Mouse (Mus musculus) G1E-ER4 (cell line): ENCODE measurements around the gene Cgnl1. TPM values are rescaled to one million over a fixed set of nuclear protein-coding genes. Genes with fewer than 3 reads are reported as not detected.

Experiments used
- GATA1 ChIP-seq: IDR thresholded peaks from one replicate; pipeline ENCODE4 v1.8.0; 2012; ENCODE audit warnings: low read length, inconsistent platforms
- polyA plus RNA-seq: library from polyadenylated mRNA; stranded (reverse); fragments of >175 nt; gene quantifications from 2 replicates; pipeline ENCODE4 v1.2.3, GENCODE M21; 2012

The Cgnl1 gene
- polyA plus RNA-seq, 1 experiment = 0.12 TPM

GRCm38 (mm10) chr9:71674476-71674875 is 96.9 kb downstream of the Cgnl1 start:
- TF ChIP-seq GATA1 = no peak

DNA sequence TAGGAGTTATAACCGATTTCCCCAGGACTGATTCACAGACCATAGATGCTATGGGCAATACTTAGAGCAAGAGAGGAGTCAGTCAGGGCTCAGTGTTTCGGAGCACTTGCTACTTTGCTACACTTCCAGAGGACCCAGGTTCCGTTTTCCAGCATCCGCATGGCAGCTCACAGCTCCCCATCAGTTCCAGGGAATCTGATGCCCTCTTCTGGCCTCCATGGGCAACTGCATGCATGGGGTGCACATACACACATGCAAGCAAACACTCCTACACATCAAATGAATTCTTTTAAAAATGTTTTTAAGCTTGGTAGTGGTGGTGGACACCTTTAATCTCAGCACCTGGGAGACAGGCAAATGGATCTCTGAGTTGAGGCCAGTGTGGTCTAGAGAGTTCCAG is 98.9 kb downstream of the Cgnl1 start:
- TF ChIP-seq GATA1 = no peak

DNA sequence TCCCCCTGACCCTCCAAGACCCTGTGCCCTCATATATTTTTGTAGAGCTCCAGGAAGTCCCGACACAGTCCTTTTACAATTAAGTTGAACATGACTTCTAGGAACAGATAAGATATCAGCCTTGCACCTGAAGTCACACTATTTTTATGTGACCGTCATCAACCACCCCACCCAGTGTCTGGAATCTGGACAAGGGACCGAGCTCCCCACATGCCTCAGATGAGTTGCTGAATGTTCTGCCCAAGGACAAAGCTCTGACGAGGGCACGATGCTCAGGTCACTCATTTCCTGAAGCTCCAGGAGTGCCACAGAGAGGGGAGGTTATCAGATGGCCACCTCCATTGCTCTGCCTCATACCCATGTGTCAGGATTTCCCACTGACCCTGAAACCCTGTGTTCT is 100.7 kb downstream of the Cgnl1 start:
- no peak for TF ChIP-seq GATA1

DNA sequence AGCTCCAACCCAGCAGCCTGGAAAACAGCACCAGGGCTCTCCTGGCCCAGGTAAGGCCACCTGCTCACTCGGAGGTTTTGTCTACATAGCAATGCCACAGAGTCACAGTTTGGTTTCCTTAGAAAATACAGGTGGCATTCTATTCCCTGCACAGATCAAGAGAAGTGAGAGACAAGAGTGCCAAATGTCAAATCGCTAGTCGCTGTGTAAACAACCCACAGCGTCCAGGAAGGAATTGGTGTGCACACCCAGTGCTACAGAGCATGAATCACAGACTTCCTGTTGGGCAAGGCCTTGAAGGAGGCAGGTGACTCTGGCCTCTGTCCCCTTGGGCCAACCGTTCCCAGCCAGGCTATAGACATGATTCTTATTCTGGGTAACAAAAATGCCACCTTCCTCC is 103.8 kb downstream of the Cgnl1 start:
- no peak for TF ChIP-seq GATA1

DNA sequence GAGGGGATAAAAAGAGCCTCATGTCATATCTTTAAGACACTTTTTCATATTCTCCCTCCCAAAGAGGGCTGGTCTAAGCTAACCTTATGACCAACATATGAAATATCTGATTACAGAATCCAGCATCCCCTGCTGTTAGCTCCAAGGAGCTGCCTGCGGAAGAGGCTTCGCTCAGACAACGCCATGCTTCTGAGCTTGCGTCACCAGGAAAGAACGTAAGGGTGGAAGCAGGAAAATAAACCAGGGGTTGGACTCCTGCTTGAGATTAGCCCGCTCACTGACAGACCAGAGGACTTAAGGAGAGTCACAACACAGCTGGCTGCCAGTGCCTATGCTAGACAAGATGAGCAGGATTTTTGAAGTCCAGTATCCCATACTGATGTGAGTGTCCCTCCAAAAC is 105.0 kb downstream of the Cgnl1 start:
- no peak for TF ChIP-seq GATA1

DNA sequence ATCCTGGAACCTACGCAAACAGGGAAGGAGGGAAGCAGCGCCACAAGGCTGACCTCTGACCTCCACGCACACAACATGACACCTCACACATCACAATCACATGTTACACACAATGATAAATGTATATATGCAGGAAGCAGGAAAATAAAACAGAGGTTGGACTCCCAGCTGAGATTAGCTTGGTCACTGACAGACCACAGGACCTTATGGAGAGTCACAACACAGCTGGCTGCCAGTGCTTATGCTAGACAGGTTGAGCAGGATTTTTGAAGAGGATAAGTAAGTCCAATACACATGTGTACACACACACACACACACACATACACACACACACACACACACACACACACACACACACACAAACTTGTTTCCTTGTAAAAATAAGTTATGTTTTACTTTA is 105.9 kb downstream of the Cgnl1 start:
- TF ChIP-seq GATA1 = no peak

DNA sequence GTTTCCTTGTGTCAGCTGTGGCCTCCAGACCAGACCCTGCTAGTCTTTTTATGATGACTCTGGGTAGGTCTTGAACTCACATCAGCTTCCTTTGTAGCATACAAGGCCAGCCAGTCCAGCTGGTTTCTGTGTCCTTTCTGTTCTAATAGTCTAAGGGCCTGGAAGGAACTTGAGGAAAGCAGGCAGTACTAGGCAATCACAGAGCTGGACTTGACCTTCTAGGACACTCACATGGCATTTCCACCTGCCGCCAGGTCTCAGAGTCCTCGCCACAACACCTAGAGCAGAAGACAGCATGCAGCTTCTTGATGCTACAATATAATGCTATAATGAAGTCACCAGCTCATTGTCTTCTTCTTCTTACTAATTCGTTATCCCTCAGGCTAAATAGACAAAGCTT is 106.5 kb downstream of the Cgnl1 start:
- TF ChIP-seq GATA1 = no peak

GRCm38 (mm10) chr9:71663421-71664217 is 107.8 kb downstream of the Cgnl1 start:
- no peak for TF ChIP-seq GATA1

DNA sequence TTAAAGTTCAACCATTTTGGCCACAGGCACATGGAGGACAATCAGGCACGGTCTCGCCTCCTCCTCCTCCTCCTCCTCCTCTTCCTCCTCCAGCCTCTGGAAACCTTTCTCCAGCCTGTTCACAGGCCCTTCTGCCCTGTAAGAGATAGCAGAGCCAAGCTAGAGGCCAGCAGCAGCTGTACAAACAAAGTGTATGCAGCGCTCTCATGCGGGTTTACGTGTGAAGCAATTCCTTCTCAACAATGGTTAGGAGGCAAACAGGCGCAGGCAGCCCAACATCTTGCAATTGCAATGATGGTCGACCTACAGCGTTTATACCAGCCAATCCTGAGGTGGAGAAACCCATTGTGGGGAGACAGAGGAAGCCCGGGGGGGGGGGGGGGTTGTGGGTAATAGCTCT is 110.9 kb downstream of the Cgnl1 start:
- no peak for TF ChIP-seq GATA1

GRCm38 (mm10) chr9:71659681-71660080 is 111.7 kb downstream of the Cgnl1 start:
- TF ChIP-seq GATA1 = no peak

DNA sequence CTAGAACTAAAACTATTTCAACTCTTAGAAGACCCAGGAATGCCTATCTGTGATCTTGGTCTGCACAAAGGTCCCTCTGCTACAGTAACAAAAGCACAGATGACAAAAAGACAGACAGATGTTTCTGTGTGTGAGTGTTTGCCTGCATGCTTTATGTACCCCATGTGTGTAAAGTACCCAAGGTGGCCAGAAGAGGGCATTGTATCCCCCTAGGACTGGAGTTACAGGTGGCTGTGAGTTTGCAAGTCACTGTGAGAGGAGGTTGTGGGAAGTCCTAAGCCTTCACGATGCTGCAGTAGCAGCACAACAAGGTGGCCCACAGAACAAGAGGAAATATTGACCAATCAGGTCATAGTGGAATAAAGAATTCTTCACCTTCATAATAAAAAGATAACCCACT is 114.2 kb downstream of the Cgnl1 start:
- TF ChIP-seq GATA1 = no peak

GRCm38 (mm10) chr9:71654861-71655260 is 116.5 kb downstream of the Cgnl1 start:
- TF ChIP-seq GATA1 = no peak

DNA sequence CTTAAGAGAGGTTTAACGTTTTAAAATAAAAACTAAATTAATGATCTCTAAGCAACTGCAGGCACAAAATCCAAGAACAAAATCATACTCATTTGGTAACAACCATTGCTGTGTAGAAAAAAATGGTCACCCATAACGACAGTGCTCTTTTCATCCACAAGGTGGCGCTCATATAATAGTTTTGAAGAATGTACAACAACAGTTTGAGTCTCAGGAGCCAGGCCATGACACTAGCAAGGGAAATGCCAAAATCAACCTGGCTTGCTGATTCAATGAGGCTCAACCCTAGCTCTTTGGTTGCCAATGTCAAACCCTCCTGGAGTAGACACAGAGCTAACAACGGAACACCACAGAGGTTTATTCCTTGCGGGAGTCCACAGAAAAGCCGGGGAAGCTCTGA is 125.3 kb downstream of the Cgnl1 start:
- no peak for TF ChIP-seq GATA1

- TF ChIP-seq GATA1 = no peak
Measured at GRCm38 (mm10) chr9:71643611-71644010, 127.8 kb downstream of the Cgnl1 start.

GRCm38 (mm10) chr9:71642270-71642669 is 129.1 kb downstream of the Cgnl1 start:
- no peak for TF ChIP-seq GATA1

- no peak for TF ChIP-seq GATA1
Measured at GRCm38 (mm10) chr9:71640361-71640927, 131.0 kb downstream of the Cgnl1 start.

DNA sequence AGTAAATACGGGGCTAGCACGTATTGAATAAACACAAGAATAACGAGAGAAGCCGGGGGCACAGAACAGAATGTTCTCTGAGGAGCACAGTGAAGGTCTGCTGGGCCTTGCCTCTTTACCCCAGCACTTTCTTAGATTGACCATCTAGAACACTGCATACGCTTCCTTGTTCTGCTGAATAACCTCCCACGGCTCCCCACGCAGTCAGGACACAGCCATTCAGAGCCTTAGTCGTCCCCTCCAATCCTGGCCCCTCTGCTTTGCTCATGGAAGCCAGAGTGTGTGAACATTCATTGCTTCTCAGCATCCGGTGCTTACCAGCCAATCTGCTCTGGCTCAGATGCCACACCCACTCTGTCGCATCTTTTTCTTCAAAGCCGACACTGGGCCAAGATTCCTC is 133.2 kb downstream of the Cgnl1 start:
- TF ChIP-seq GATA1 = no peak
